Mouse (Mus musculus) mature B cell (primary cell): ENCODE measurements around the gene Fbxl8.
"Not testable (repeated sequence)": the region's sequence is repeated elsewhere in the genome, so short reads cannot be mapped to it uniquely, and the experiment has no call there.

Experiments
- in situ Hi-C: fragments of 300-500 bp; cut with MboI; formaldehyde crosslinking; loops from 2 replicates; pipeline ENCODE4 v1.14.3; 2019

Fbxl8 gene

GRCm38 (mm10) chr8:105264024-105264982 lies at the start of gene Fbxl8, which contains the start of gene Tradd:
TSS of gene Fbxl8 (plus strand) at chr8:105264648.
TSS of gene Tradd (minus strand) at chr8:105264609.
- in situ Hi-C loops, result loop anchor here (25.0 kb wide), 1 partner anchor 627 kb away; the partner anchor contains the start of genes Ciao2b and Rrad

GRCm38 (mm10) chr8:105217926-105218522 lies 46.4 kb upstream of the Fbxl8 start:
- in situ Hi-C loops, result no loop called here

- in situ Hi-C loops, result no loop called here
Measured at GRCm38 (mm10) chr8:105223850-105224249, 40.6 kb upstream of the Fbxl8 start.

- in situ Hi-C loops, result no loop called here
Measured at GRCm38 (mm10) chr8:105224413-105225271, 39.8 kb upstream of the Fbxl8 start, which contains the start of gene D230025D16Rik. TSS of gene D230025D16Rik (plus strand) at chr8:105225145.

GRCm38 (mm10) chr8:105225272-105225593 lies 39.2 kb upstream of the Fbxl8 start:
- in situ Hi-C loops, result no loop called here

GRCm38 (mm10) chr8:105225917-105226316 lies 38.5 kb upstream of the Fbxl8 start:
- in situ Hi-C loops, result no loop called here

GRCm38 (mm10) chr8:105231503-105232320 lies 32.7 kb upstream of the Fbxl8 start:
- in situ Hi-C loops, result no loop called here

GRCm38 (mm10) chr8:105232321-105232693 lies 32.1 kb upstream of the Fbxl8 start:
- in situ Hi-C loops, result not testable (repeated sequence)

GRCm38 (mm10) chr8:105233126-105233935 lies 31.1 kb upstream of the Fbxl8 start:
- in situ Hi-C loops, result no loop called here

- in situ Hi-C loops, result no loop called here
Measured at GRCm38 (mm10) chr8:105235206-105235605, 29.2 kb upstream of the Fbxl8 start.

GRCm38 (mm10) chr8:105237442-105238142 lies 26.9 kb upstream of the Fbxl8 start:
- in situ Hi-C loops, result no loop called here

GRCm38 (mm10) chr8:105241016-105241415 lies 23.4 kb upstream of the Fbxl8 start:
- in situ Hi-C loops, result no loop called here

GRCm38 (mm10) chr8:105251954-105252353 lies 12.5 kb upstream of the Fbxl8 start:
- in situ Hi-C loops, result loop anchor here (25.0 kb wide), 1 partner anchor 615 kb away; the partner anchor contains the start of genes Ciao2b and Rrad

GRCm38 (mm10) chr8:105252680-105253537 lies 11.5 kb upstream of the Fbxl8 start:
- in situ Hi-C loops, result loop anchor here (25.0 kb wide), 1 partner anchor 616 kb away; the partner anchor contains the start of genes Ciao2b and Rrad

- in situ Hi-C loops, result loop anchor here (25.0 kb wide), 1 partner anchor 616 kb away; the partner anchor contains the start of genes Ciao2b and Rrad
Measured at GRCm38 (mm10) chr8:105253766-105254151, 10.7 kb upstream of the Fbxl8 start.

GRCm38 (mm10) chr8:105254152-105254965 lies 10.1 kb upstream of the Fbxl8 start:
- in situ Hi-C loops, result loop anchor here (25.0 kb wide), 1 partner anchor 617 kb away; the partner anchor contains the start of genes Ciao2b and Rrad

GRCm38 (mm10) chr8:105254966-105255350 lies 9.5 kb upstream of the Fbxl8 start, which contains the start of gene B3gnt9:
TSS of gene B3gnt9 (minus strand) at chr8:105255153.
- in situ Hi-C loops, result loop anchor here (25.0 kb wide), 1 partner anchor 618 kb away; the partner anchor contains the start of genes Ciao2b and Rrad
